Mouse (Mus musculus) NIH3T3 (cell line): ENCODE measurements at regions not wholly inside any gene's neighbourhood (a gene's known extent, or its start where the extent isn't known, plus 50 kb on each side); places are given as distances from the start of the nearest gene placed in this dataset.

Experiments
- DNase-seq: peaks from one replicate; pipeline ENCODE4 v3.0.0-alpha.2; 2012; ENCODE audit warnings: low read depth

GRCm38 (mm10) chr11:90088473-90088872, 58.3 kb downstream of the Tmem100 start:
- DNase-seq = no peak

GRCm38 (mm10) chr11:90094052-90094451, 63.9 kb downstream of the Tmem100 start:
- no peak for DNase-seq

GRCm38 (mm10) chr11:90094700-90095355, 64.7 kb downstream of the Tmem100 start:
- DNase-seq = no peak

GRCm38 (mm10) chr11:90098471-90098870, 68.3 kb downstream of the Tmem100 start:
- no peak for DNase-seq

- no peak for DNase-seq
Measured at GRCm38 (mm10) chr11:90099178-90099577, 69.0 kb downstream of the Tmem100 start.

GRCm38 (mm10) chr11:90100161-90100560, 70.0 kb downstream of the Tmem100 start:
- no peak for DNase-seq

- no peak for DNase-seq
Measured at GRCm38 (mm10) chr11:90101284-90101683, 71.1 kb downstream of the Tmem100 start.

- no peak for DNase-seq
Measured at GRCm38 (mm10) chr11:90106063-90106798, 76.1 kb downstream of the Tmem100 start.

GRCm38 (mm10) chr11:90109681-90110111, 77.8 kb upstream of the Gm45716 start:
- DNase-seq = no peak

- peak; percentile 40 for DNase-seq
Measured at GRCm38 (mm10) chr11:90110170-90110569, 77.3 kb upstream of the Gm45716 start.

GRCm38 (mm10) chr11:90112174-90112573, 75.3 kb upstream of the Gm45716 start:
- DNase-seq = no peak

- no peak for DNase-seq
Measured at GRCm38 (mm10) chr11:90116676-90117663, 70.5 kb upstream of the Gm45716 start.

GRCm38 (mm10) chr11:90117664-90118295, 69.7 kb upstream of the Gm45716 start:
- DNase-seq = no peak

GRCm38 (mm10) chr11:90121902-90122301, 65.6 kb upstream of the Gm45716 start:
- peak; percentile 24 for DNase-seq

- DNase-seq = no peak
Measured at GRCm38 (mm10) chr11:90122709-90123108, 64.8 kb upstream of the Gm45716 start.

- DNase-seq = peak; percentile 34
Measured at GRCm38 (mm10) chr11:90123851-90124250, 63.6 kb upstream of the Gm45716 start.

GRCm38 (mm10) chr11:90126289-90126688, 61.2 kb upstream of the Gm45716 start:
- no peak for DNase-seq

GRCm38 (mm10) chr11:90128865-90129415, 58.5 kb upstream of the Gm45716 start:
- DNase-seq = no peak

GRCm38 (mm10) chr11:90129793-90130624, 57.5 kb upstream of the Gm45716 start:
- DNase-seq = peak; percentile 89

- peak; percentile 43 for DNase-seq
Measured at GRCm38 (mm10) chr11:90130635-90131034, 56.8 kb upstream of the Gm45716 start.

- DNase-seq = no peak
Measured at GRCm38 (mm10) chr11:90132579-90132978, 54.9 kb upstream of the Gm45716 start.
